Mouse (Mus musculus): ENCODE data around the gene Psmb6.
A peak's percentile ranks its signal among the peaks of the same experiment; 100 is the strongest.
"Not testable (repeated sequence)": the region's sequence is repeated elsewhere in the genome, so short reads cannot be mapped to it uniquely, and the experiment has no call there.

Psmb6 gene

GRCm38 (mm10) chr11:70523306-70523989 lies 1.7 kb upstream of the Psmb6 start:
- DNase-seq (ENCODE audit: low spot score): not testable (repeated sequence)

GRCm38 (mm10) chr11:70524782-70525181 lies 385 bp upstream of the Psmb6 start:
- no peak for DNase-seq (ENCODE audit: low spot score)

- DNase-seq (ENCODE audit: low spot score): no peak
These were observed 559 bp downstream of the Psmb6 start for GRCm38 (mm10) chr11:70525726-70526125.

GRCm38 (mm10) chr11:70526211-70526610 lies 1.0 kb downstream of the Psmb6 start:
- no peak for DNase-seq (ENCODE audit: low spot score)

GRCm38 (mm10) chr11:70528610-70529009 lies 3.4 kb downstream of the Psmb6 start:
- DNase-seq (ENCODE audit: low spot score): no peak

- DNase-seq (ENCODE audit: low spot score): not testable (repeated sequence)
These were observed 5.9 kb downstream of the Psmb6 start for GRCm38 (mm10) chr11:70531065-70531464.

GRCm38 (mm10) chr11:70532839-70533238 lies 7.7 kb downstream of the Psmb6 start, which contains the start of gene Gm40193:
Gene Gm40193, minus strand, starts transcription at chr11:70532939.
- DNase-seq (ENCODE audit: low spot score): no peak

GRCm38 (mm10) chr11:70539423-70539822 lies 14.3 kb downstream of the Psmb6 start:
- DNase-seq (ENCODE audit: low spot score): no peak

GRCm38 (mm10) chr11:70539877-70540587 lies 14.9 kb downstream of the Psmb6 start, which contains the start of gene Pld2:
Gene Pld2, plus strand, starts transcription at chr11:70540064.
- DNase-seq (ENCODE audit: low spot score): peak; percentile 62

- no peak for DNase-seq (ENCODE audit: low spot score)
These were observed 15.8 kb downstream of the Psmb6 start for GRCm38 (mm10) chr11:70540928-70541327.

GRCm38 (mm10) chr11:70541415-70541814 lies 16.2 kb downstream of the Psmb6 start:
- no peak for DNase-seq (ENCODE audit: low spot score)

- DNase-seq (ENCODE audit: low spot score): no peak
These were observed 19.3 kb downstream of the Psmb6 start for GRCm38 (mm10) chr11:70544496-70544895.

GRCm38 (mm10) chr11:70551526-70551925 lies 26.4 kb downstream of the Psmb6 start:
- no peak for DNase-seq (ENCODE audit: low spot score)

GRCm38 (mm10) chr11:70553940-70554339 lies 28.8 kb downstream of the Psmb6 start:
- DNase-seq (ENCODE audit: low spot score): no peak

- no peak for DNase-seq (ENCODE audit: low spot score)
These were observed 32.4 kb downstream of the Psmb6 start for GRCm38 (mm10) chr11:70557545-70557944.

GRCm38 (mm10) chr11:70561937-70562286 lies 36.7 kb downstream of the Psmb6 start:
- DNase-seq (ENCODE audit: low spot score): no peak

- peak; percentile 54 for DNase-seq (ENCODE audit: low spot score)
These were observed 37.3 kb downstream of the Psmb6 start, which contains the start of gene Mink1 for GRCm38 (mm10) chr11:70562287-70562994. Gene Mink1, plus strand, starts transcription at chr11:70562881.

GRCm38 (mm10) chr11:70562995-70563469 lies 37.9 kb downstream of the Psmb6 start:
- no peak for DNase-seq (ENCODE audit: low spot score)

- no peak for DNase-seq (ENCODE audit: low spot score)
These were observed 38.5 kb downstream of the Psmb6 start for GRCm38 (mm10) chr11:70563470-70564275.

GRCm38 (mm10) chr11:70564276-70564873 lies 39.2 kb downstream of the Psmb6 start:
- DNase-seq (ENCODE audit: low spot score): no peak

GRCm38 (mm10) chr11:70566586-70566985 lies 41.4 kb downstream of the Psmb6 start:
- no peak for DNase-seq (ENCODE audit: low spot score)

Measured in urinary bladder, postnatal 10 days (tissue).